Mouse (Mus musculus) ES-E14 (cell line): ENCODE measurements around the gene Acad12. TPM values are rescaled to one million over a fixed set of nuclear protein-coding genes. Genes with fewer than 3 reads are reported as not detected.
A peak's percentile ranks its signal among the peaks of the same experiment; 100 is the strongest.

Source experiments
- DNase-seq: peaks from one replicate; pipeline ENCODE4 v3.0.0-alpha.2; 2013; ENCODE audit warnings: low read depth, low spot score
- H3K27ac ChIP-seq: 2 replicates; pipeline ENCODE4 v1.5.1; 2012; ENCODE audit warnings: low read depth, mild to moderate bottlenecking, low read length, moderate library complexity, mixed read lengths; ENCODE audit not compliant: poor library complexity, insufficient read depth, severe bottlenecking
- H3K36me3 ChIP-seq: 2 replicates; pipeline ENCODE4 v1.6.1; 2012; ENCODE audit warnings: mild to moderate bottlenecking, low read length, moderate library complexity, mixed read lengths; ENCODE audit not compliant: control insufficient read depth, poor library complexity, insufficient read depth, severe bottlenecking
- H3K4me1 ChIP-seq, 2 experiments: fragments of 150-350 bp in 1 of 2; sonication (generic) in 1 of 2; 2 replicates each; pipeline ENCODE4 v1.6.1; 2012; ENCODE audit warnings: low read length in 2 of 2, mild to moderate bottlenecking in 1 of 2, mixed read lengths in 1 of 2; ENCODE audit not compliant: control insufficient read depth in 2 of 2, insufficient read depth in 2 of 2, poor library complexity in 1 of 2
- H3K4me3 ChIP-seq, 2 experiments: fragments of 150-350 bp in 1 of 2; sonication (generic) in 1 of 2; 2 replicates each; pipeline ENCODE4 v1.5.1; 2012; ENCODE audit warnings: low read length in 2 of 2, low read depth in 1 of 2, mild to moderate bottlenecking in 1 of 2, mixed read lengths in 1 of 2; ENCODE audit not compliant: insufficient read depth in 1 of 2, poor library complexity in 1 of 2, severe bottlenecking in 1 of 2
- H3K9ac ChIP-seq: 2 replicates; pipeline ENCODE4 v1.6.1; 2012; ENCODE audit warnings: low read depth, mild to moderate bottlenecking, low read length, mixed read lengths; ENCODE audit not compliant: poor library complexity, insufficient read depth, severe bottlenecking
- H3K9me3 ChIP-seq: fragments of 150-350 bp; sonication (generic); 2 replicates; pipeline ENCODE4 v1.6.1; 2012; ENCODE audit warnings: low read depth, mild to moderate bottlenecking, low read length; ENCODE audit not compliant: control insufficient read depth, insufficient read depth
- CHD2 ChIP-seq: IDR thresholded peaks from 2 replicates; pipeline ENCODE4 v1.6.1; 2014; ENCODE audit warnings: mild to moderate bottlenecking, low read depth, low read length, inconsistent platforms
- HCFC1 ChIP-seq: IDR thresholded peaks from 2 replicates; pipeline ENCODE4 v1.6.1; 2012; ENCODE audit warnings: low read length, inconsistent platforms, borderline replicate concordance; ENCODE audit not compliant: insufficient read depth
- MAFK ChIP-seq: IDR thresholded peaks from 2 replicates; pipeline ENCODE4 v1.6.1; 2014; ENCODE audit warnings: mild to moderate bottlenecking, low read depth, low read length, inconsistent platforms; ENCODE audit not compliant: insufficient read depth
- ZC3H11A ChIP-seq: IDR thresholded peaks from 2 replicates; pipeline ENCODE4 v1.6.1; 2012; ENCODE audit warnings: low read depth, mild to moderate bottlenecking, inconsistent platforms, low read length, borderline replicate concordance
- ZNF384 ChIP-seq: IDR thresholded peaks from 2 replicates; pipeline ENCODE4 v1.6.1; 2012; ENCODE audit warnings: low read depth, low read length, inconsistent platforms
- in situ Hi-C, 2 experiments: fragments of 600-800 bp; cut with MboI; formaldehyde crosslinking; loops; one replicate each; pipeline ENCODE4 v1.15.1; 2025; ENCODE audit warnings: low sequenced_read_pairs in 2 of 2, inconsistent platforms in 1 of 2; ENCODE audit not compliant: unreplicated experiment in 2 of 2
- total RNA-seq: library from RNA; depleted of rRNA; stranded (reverse); fragments of 300-350 nt; gene quantifications from 2 replicates; pipeline ENCODE4 v1.2.3, GENCODE M21; 2012

Gene Acad12
- total RNA-seq, 1 experiment: 6.0 TPM

DNA sequence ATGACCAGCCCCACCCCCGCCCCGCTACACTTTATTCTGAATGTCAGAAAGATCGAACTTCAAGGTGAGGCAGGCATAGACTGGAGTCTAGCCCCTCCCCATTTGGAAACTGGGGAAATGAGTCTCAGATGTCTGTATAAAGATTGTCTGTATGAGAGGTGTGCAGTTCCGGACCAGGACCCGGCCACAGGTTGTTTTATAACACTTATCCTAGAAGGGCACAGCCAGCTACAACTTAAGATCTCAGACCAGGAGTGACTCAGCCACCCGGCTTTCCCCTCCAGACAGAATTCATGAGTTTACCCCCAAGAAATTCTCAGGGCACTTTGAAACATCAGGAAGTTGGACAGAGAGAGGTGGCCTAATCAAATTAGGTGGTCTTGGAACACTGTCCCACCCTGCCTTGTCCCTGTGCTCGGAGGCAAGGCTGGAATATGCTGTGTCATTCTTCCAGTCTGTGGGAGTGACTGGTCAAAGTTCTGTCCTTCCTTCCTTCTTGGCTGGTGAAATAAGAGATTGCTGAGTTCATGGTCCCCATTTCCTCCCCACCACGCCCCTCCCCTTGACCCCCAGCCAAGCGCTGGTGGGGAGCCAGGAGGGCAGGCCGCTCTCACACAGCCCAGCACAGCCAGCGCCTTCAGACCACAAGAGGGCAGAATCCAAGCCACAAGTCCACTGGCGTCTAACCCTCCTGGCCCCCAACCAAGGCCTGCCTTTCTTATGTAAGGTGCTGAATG, 34.8 kb downstream of the Acad12 start:
- in situ Hi-C loops: no loop called here
- H3K9me3 ChIP-seq: no peaks in the 10 kb centered on the region
- H3K27ac ChIP-seq: peak overlapping the region; percentile 85
- peaks cover 14 to 25% of the 10 kb centered on the region in 2 experiments for H3K4me1 ChIP-seq
- peak overlapping the region; percentile 27 to 38; a peak in 3 of 4 replicates for H3K4me3 ChIP-seq
- DNase-seq: peak; percentile 59
- H3K9ac ChIP-seq: peak overlapping the region; percentile 34; the same call in 1 of the 2 replicates
- TF ChIP-seq ZNF384 (no peak), MAFK (peak; percentile 50)
- H3K36me3 ChIP-seq: peaks cover 11% of the 10 kb centered on the region; the same call in 1 of the 2 replicates

DNA sequence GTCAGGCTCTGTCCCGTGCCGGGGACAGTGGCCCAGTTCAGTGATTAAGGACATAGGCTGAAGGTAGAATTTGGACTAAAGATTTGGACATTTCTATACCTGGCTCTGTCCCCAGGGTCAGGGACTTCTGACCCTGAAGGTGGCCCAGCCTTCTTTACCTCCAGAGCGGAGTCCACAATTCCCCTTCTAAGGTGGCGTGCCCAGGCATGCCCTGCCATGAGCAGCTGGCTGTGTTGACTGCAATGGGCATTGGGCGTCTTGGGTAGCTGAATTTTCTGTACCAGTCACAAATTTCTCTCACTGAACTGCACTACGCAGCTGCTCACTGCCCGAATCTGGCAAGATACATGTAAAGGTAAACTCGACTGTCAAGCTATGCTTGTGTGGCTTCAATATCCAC, 36.8 kb downstream of the Acad12 start:
- Histone ChIP-seq H3K4me1 (peaks cover 10 to 23% of the 10 kb centered on the region in 2 experiments), H3K9ac (peak overlapping the region; percentile 67; the same call in 1 of the 2 replicates), H3K4me3 (peak overlapping the region; percentile 22 to 24; a peak in 2 of 4 replicates), H3K36me3 (peaks cover 24% of the 10 kb centered on the region; the same call in 1 of the 2 replicates), H3K9me3 (no peaks in the 10 kb centered on the region), H3K27ac (peak overlapping the region; percentile 20)
- in situ Hi-C loops: no loop called here
- TF ChIP-seq HCFC1 (no peak), CHD2 (no peak), MAFK (no peak), ZNF384 (no peak), ZC3H11A (no peak)
- DNase-seq: no peak

DNA sequence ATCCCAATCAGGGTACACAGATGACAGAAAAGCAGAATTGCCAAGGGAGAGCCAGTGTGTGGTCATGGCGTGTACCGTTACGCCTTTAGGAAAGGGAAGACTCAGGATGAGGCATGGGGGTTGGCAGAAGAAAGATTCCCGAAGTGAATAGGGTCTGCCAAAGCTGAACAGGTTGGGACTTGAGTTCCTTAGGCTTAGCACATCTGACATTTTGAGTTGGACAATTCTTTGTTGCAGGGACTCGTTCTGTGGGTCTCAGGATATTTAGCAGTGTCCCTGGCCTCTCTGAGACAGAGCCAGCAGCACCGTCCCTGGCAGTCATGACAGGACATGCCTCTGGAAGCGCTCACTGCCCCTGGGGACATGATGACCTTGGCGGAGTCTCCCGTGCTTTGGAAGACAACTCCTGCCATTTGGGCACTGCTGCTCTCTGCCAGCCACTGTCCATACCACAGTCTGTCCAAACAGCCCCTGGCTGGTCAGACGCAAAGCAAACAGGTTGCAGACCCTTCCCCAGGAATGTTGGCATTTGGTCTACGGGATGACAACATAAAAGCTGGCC, 41.7 kb downstream of the Acad12 start:
- in situ Hi-C loops: no loop called here
- no peak overlapping the region for H3K4me3 ChIP-seq
- H3K36me3 ChIP-seq: peaks cover 47% of the 10 kb centered on the region; the same call in 1 of the 2 replicates
- DNase-seq: no peak
- H3K4me1 ChIP-seq: peaks cover 4 to 12% of the 10 kb centered on the region in 2 experiments; a peak in 2 of 4 replicates
- no peak overlapping the region for H3K9ac ChIP-seq
- no peak overlapping the region for H3K27ac ChIP-seq
- TF ChIP-seq CHD2 (no peak), HCFC1 (no peak), ZC3H11A (no peak), ZNF384 (no peak), MAFK (no peak)
- no peaks in the 10 kb centered on the region for H3K9me3 ChIP-seq

DNA sequence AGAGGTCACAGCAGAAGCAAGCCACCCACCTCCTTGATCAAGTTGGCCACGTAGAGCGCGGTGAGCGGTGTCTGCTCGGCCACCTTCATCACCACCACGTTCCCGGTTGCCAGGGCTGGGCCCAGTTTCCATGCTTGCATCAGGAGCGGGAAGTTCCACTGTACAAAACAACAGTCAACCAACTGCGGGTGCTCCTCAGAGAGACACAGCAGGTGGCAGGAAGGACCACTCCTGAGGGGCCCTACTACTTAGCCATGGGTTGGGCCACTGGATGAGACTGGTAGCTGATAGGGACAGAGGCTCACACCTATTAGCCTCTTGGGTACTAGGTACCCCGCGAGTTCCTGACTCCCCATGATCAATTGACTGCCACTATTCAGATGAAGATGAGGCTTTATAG, 42.9 kb downstream of the Acad12 start:
- Histone ChIP-seq H3K9me3 (no peaks in the 10 kb centered on the region), H3K4me3 (no peak overlapping the region), H3K4me1 (peaks cover 0 to 10% of the 10 kb centered on the region in 2 experiments; a peak in 1 of 4 replicates), H3K27ac (no peak overlapping the region), H3K9ac (no peak overlapping the region), H3K36me3 (peaks cover 56% of the 10 kb centered on the region)
- DNase-seq: no peak
- in situ Hi-C loops: no loop called here
- TF ChIP-seq MAFK (no peak), ZNF384 (no peak), CHD2 (no peak), ZC3H11A (no peak), HCFC1 (no peak)
